Mouse (Mus musculus) midbrain, postnatal 0 days (tissue): ENCODE measurements around the gene Galnt6. TPM values are rescaled to one million over a fixed set of nuclear protein-coding genes. Genes with fewer than 3 reads are reported as not detected.

Experiments
- ATAC-seq: fragments of 200-750 bp; cut with Nextera tagmentation; 2 replicates; pipeline ENCODE4 v1.8.0; 2017; ENCODE audit warnings: moderate number of reproducible peaks, mild to moderate bottlenecking, moderate TSS enrichment, moderate library complexity; ENCODE audit not compliant: low FRiP score
- DNase-seq: peaks from one replicate; pipeline ENCODE4 v3.0.0-alpha.2; 2015; ENCODE audit warnings: low spot score
- H3K27ac ChIP-seq: fragments of 300-500 bp; sonication (generic); 2 replicates; pipeline ENCODE4 v1.5.1; 2014; ENCODE audit warnings: low read depth, mild to moderate bottlenecking, low read length, mixed read lengths
- H3K27me3 ChIP-seq: fragments of 300-500 bp; sonication (generic); 2 replicates; pipeline ENCODE4 v1.6.1; 2014; ENCODE audit warnings: low read length, control low read depth, mixed read lengths; ENCODE audit not compliant: insufficient read depth
- H3K36me3 ChIP-seq: fragments of 300-500 bp; sonication (generic); 2 replicates; pipeline ENCODE4 v1.6.1; 2014; ENCODE audit warnings: low read length, control low read depth, mixed read lengths; ENCODE audit not compliant: insufficient read depth
- H3K4me1 ChIP-seq: fragments of 300-500 bp; sonication (generic); 2 replicates; pipeline ENCODE4 v1.6.1; 2014; ENCODE audit warnings: mild to moderate bottlenecking, control low read depth, antibody characterized with exemption, low read length, mixed read lengths; ENCODE audit not compliant: insufficient read depth
- H3K4me2 ChIP-seq: fragments of 300-500 bp; sonication (generic); 2 replicates; pipeline ENCODE4 v1.6.1; 2014; ENCODE audit warnings: low read depth, mild to moderate bottlenecking, low read length, mixed read lengths; ENCODE audit not compliant: poor library complexity, severe bottlenecking
- H3K4me3 ChIP-seq: fragments of 300-500 bp; sonication (generic); 2 replicates; pipeline ENCODE4 v1.5.1; 2014; ENCODE audit warnings: low read depth, mild to moderate bottlenecking, low read length, moderate library complexity
- H3K9ac ChIP-seq: fragments of 300-500 bp; sonication (generic); replicated peaks from 2 replicates; pipeline ENCODE4 v1.6.1; 2014; ENCODE audit warnings: mild to moderate bottlenecking, low read length, moderate library complexity, mixed read lengths; ENCODE audit not compliant: poor library complexity, severe bottlenecking
- H3K9me3 ChIP-seq: fragments of 300-500 bp; sonication (generic); 2 replicates; pipeline ENCODE4 v1.6.1; 2016; ENCODE audit warnings: low read length, control low read depth
- CTCF ChIP-seq: IDR thresholded peaks from 2 replicates; pipeline ENCODE4 v1.5.1; 2016; ENCODE audit warnings: antibody characterized with exemption, mild to moderate bottlenecking
- WGBS: fragments of 180-500 bp; shearing (Covaris S2); extraction: QIAGEN DNeasy Blood & Tissue Kit; methylation state at CpG from one replicate; pipeline ENCODE4 v1.1.7; 2014; 5-methylcytosine and 5-hydroxymethylcytosine counted together
- polyA plus RNA-seq: library from polyadenylated mRNA; unstranded; fragments of >200 nt; fragmentation: Nextera tagmentation; extraction: Ambion mirVana; gene quantifications from 2 replicates; pipeline ENCODE4 v1.2.1, GENCODE M21; 2015
- total RNA-seq: library from RNA; depleted of rRNA; stranded (reverse); fragments of >200 nt; gene quantifications from 2 replicates; pipeline ENCODE4 v1.2.3, GENCODE M21; 2014

Galnt6 gene
- total and polyA plus RNA-seq, 2 experiments from 2014 or later: 0.16 to 0.20 TPM

DNA sequence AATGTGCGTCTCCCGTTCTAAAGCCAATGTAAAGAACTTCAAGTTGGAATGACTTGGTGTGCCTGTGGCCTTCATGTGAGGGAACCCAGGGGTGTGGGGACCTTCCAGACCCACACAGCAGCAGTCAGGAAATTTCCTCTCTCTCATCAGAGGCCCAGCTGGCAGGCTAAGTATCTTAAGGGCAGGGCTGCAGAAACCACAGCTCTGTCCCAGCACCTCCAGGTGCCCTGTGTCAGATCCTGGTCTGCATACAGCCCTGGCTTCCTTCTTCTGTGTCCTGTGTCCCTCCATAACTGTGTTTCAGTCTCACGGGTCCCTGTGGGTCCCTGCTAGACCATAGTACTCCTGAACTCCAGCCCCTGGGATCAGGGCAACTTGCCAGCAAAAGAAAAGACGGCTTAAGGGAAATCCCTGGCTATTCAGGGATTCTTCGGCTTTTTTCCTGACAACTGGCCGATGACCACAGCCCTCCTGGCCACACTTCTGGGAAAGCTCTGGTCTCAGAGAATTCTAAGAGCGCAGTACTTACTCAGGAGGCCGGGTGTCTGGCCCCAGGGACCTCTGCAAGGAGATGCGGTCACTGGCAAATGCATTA, 13.7 kb downstream of the Galnt6 start:
- Histone ChIP-seq H3K36me3 (no peaks in the 10 kb centered on the region), H3K27me3 (no peaks in the 10 kb centered on the region), H3K4me3 (no peak overlapping the region), H3K4me1 (no peaks in the 10 kb centered on the region), H3K4me2 (no peak overlapping the region), H3K27ac (no peak overlapping the region), H3K9ac (no peak overlapping the region), H3K9me3 (no peaks in the 10 kb centered on the region)
- ATAC-seq: no peak
- DNase-seq: no peak
- WGBS: 40% methylated on average over 9 of the region's 9 CpGs
- TF ChIP-seq CTCF: no peak

DNA sequence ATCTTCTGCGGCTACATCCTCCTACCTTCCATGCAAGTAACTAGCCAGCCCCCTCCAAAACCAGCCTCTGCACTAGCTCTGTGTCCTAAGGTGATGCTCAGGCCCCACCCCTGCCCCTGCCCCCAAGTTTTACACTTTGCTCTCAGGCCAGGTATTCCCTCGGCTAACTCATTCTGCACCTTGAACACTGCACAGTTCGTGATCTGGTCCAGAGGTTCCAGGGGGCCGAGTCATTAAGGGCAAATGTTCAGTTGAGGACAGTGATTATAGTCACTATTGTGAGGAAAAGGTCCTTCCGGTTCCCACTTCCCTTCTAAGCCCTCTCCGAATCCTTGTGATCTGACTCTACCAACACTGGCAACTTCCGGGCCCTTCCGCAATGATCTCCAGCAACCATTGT, 14.7 kb downstream of the Galnt6 start:
- Histone ChIP-seq H3K9me3 (no peaks in the 10 kb centered on the region), H3K4me2 (no peak overlapping the region), H3K36me3 (no peaks in the 10 kb centered on the region), H3K27ac (no peak overlapping the region), H3K9ac (no peak overlapping the region), H3K4me3 (no peak overlapping the region), H3K4me1 (no peaks in the 10 kb centered on the region), H3K27me3 (no peaks in the 10 kb centered on the region)
- WGBS: 89% methylated on average over 8 of the region's 8 CpGs
- ATAC-seq: no peak
- TF ChIP-seq CTCF: no peak
- no peak for DNase-seq

DNA sequence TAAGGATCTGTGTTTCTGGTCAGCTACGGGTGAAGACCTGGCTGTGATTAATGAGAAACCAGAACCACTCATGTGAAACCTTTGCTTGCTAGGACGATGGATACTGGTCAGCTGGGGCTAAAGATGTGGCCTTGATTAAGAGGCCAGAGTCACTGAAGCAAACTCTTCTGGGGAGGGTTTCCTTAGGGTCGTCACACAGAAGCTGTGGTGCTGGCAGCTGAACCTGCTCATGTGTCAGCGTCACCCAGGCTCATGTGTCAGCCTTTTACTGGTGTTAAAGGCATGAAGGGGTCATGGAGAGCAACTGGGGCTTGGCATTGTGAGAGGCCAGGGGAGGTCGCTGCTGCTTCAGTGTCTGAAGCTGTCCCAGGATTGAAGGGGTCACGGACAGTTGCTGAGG, 18.3 kb downstream of the Galnt6 start:
- Histone ChIP-seq H3K36me3 (no peaks in the 10 kb centered on the region), H3K4me1 (no peaks in the 10 kb centered on the region), H3K9ac (no peak overlapping the region), H3K27me3 (no peaks in the 10 kb centered on the region), H3K4me3 (no peak overlapping the region), H3K4me2 (no peak overlapping the region), H3K27ac (no peak overlapping the region), H3K9me3 (no peaks in the 10 kb centered on the region)
- WGBS: 69% methylated on average over 6 of the region's 6 CpGs
- ATAC-seq (no peak), DNase-seq (no peak)
- no peak for TF ChIP-seq CTCF

DNA sequence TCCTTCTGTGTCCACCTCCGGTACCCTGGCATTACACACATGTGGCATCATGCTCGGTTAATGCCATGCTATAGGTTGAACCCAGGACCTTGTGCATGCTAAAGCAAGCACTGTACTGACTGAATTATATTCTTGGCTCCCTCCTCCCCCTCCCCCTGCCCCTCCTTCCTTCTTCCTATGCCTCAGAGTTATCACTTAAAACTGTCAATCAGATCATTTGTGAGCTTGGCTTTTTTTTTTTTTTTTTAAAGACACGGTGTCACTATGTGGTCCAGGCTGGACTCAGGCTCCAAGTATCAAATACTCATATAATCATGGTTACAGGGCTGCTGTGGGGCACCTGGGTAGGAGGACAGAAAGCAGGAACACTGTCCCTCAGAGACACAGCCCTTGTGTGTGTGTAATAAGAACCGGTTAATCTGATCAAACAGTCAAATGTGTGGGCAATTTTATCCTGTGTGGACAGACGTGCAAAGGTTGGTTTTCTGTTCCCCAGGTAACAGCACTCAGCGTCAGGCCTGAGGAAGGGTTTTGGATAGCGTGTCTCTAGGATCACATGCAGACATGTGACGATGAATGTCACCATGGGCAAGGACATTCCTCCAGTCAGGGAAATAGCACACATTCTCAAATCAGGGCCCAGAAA, 20.6 kb downstream of the Galnt6 start:
- ATAC-seq: no peak
- H3K4me3 ChIP-seq: no peak overlapping the region
- H3K27ac ChIP-seq: no peak overlapping the region
- TF ChIP-seq CTCF: no peak
- no peak overlapping the region for H3K4me2 ChIP-seq
- no peaks in the 10 kb centered on the region for H3K9me3 ChIP-seq
- no peak overlapping the region for H3K9ac ChIP-seq
- H3K36me3 ChIP-seq: no peaks in the 10 kb centered on the region
- no peaks in the 10 kb centered on the region; the same call in 1 of the 2 replicates for H3K4me1 ChIP-seq
- 74% methylated on average over 8 of the region's 8 CpGs for WGBS
- 0 out of 2 replicates have a peak, but pooled peaks cover 6% of the 10 kb centered on the region for H3K27me3 ChIP-seq
- no peak for DNase-seq

DNA sequence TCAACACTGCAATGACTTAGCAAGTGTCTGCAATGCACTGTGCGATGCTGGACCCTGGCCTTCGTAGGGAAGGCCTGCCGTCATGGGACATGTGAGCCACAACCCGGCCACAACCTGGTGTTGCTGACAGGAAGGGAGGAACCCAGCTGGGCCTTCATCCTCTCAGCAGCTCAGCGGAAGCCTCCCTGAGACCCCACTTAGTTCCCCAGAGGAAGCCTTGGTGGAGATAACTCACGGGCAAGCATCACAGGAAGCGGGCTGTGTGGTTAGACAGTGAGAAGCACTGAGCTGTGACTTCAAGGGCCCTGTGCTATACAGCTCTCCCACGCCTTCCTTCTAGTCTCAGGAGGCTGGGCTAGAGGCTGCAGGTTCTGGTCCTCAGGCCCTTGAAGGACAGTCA, 22.9 kb downstream of the Galnt6 start:
- Histone ChIP-seq H3K9ac (no peak overlapping the region), H3K9me3 (no peaks in the 10 kb centered on the region), H3K27ac (no peak overlapping the region), H3K27me3 (0 out of 2 replicates have a peak, but pooled peaks cover 6% of the 10 kb centered on the region), H3K4me1 (no peaks in the 10 kb centered on the region; the same call in 1 of the 2 replicates), H3K4me2 (no peak overlapping the region), H3K4me3 (no peak overlapping the region), H3K36me3 (no peaks in the 10 kb centered on the region)
- WGBS: 71% methylated on average over 8 of the region's 8 CpGs
- ATAC-seq (no peak), DNase-seq (no peak)
- TF ChIP-seq CTCF: no peak

DNA sequence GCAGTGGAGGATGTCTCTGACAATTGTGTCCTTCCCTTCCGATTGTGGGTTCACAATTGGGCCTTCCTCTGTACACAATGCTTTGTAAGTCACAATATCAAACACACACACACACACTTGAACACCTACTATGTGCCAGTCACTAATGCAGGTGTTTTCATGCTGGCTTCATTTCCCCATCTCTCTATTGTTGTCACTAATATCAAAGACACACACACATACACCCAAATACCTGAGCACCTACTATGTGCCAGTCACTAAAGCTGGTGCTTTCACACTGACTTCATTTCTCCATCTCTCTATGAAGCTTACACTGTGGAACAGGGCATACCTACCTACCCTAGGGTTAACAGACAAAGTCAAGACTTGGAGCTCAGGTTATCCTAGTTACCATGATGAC, 23.8 kb downstream of the Galnt6 start:
- 0 out of 2 replicates have a peak, but pooled peaks cover 6% of the 10 kb centered on the region for H3K27me3 ChIP-seq
- H3K4me3 ChIP-seq: no peak overlapping the region
- 81% methylated on average over 1 of the region's 1 CpGs for WGBS
- DNase-seq: no peak
- no peak for TF ChIP-seq CTCF
- ATAC-seq: no peak
- H3K4me2 ChIP-seq: no peak overlapping the region
- no peak overlapping the region for H3K27ac ChIP-seq
- H3K9ac ChIP-seq: no peak overlapping the region
- no peaks in the 10 kb centered on the region for H3K36me3 ChIP-seq
- no peaks in the 10 kb centered on the region for H3K9me3 ChIP-seq
- no peaks in the 10 kb centered on the region; the same call in 1 of the 2 replicates for H3K4me1 ChIP-seq
